Mouse (Mus musculus) E14TG2a.4 (cell line): ENCODE results near the gene Tbpl2.

Experiments
- CTCF ChIP-seq: conservative IDR thresholded peaks from 2 replicates; pipeline ENCODE4 v1.5.1; 2014; ENCODE audit warnings: low read length
- NANOG ChIP-seq: IDR thresholded peaks from 2 replicates; pipeline ENCODE4 v1.6.1; 2014; ENCODE audit warnings: borderline replicate concordance, low read length, mixed read lengths
- POU5F1 ChIP-seq: IDR thresholded peaks from 2 replicates; pipeline ENCODE4 v1.6.1; 2014; ENCODE audit warnings: low read length, borderline replicate concordance

- no peak for TF ChIP-seq CTCF
- no peak for TF ChIP-seq POU5F1
- peak; percentile 23; the same call in 1 of the 2 replicates for TF ChIP-seq NANOG
Measured at GRCm38 (mm10) chr2:24048480-24049097, 47.8 kb downstream of the Tbpl2 start.
